Mouse (Mus musculus): ENCODE results near the gene Rfx4. TPM values are rescaled to one million over a fixed set of nuclear protein-coding genes. Genes with fewer than 3 reads are reported as not detected.

Rfx4 gene
- total RNA-seq, 1 experiment from 2014 or later: 0.63 TPM

DNA sequence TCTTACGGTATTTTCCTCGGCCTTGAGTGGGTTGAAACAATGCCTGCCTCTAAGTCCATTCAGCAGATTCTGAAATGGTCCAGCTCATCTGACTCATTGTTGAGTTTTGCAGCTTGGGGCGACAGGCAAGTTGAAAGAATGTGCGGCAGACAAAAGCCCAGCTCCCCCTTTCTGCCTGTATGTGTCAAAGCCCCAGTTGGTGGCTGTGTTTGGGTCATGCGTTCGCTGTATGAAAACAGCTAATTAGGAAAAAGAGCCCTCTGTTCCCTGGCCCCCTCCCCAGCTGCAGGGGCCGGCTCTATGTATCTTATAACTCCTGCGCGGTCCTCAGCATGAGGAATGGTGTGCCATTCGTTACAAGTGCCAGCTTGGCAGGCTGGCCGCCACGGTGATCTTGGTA is 115.4 kb downstream of the Rfx4 start:
- DNase-seq: no peak

DNA sequence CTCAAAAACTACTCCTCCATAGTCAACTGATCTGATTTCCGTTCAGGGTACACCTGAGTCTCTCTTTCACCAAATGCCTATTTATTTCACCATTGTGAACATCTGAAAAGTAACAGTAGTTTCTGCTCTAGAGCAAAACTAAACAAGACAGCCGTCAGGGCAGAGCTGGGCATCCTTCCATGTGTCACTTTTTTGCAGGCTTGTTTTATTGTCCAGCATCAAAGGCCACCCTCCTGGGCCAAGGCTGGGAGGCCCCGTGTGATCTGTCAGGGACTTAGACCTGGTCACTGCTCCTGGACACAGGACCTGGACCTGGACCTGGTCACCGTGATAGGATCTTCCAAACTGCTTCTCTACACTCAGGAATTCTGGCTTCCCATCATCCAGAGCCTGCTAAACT is 116.1 kb downstream of the Rfx4 start:
- DNase-seq: peak; percentile 58

- no peak for DNase-seq
Observed at GRCm38 (mm10) chr10:84879823-84880571, 124.1 kb downstream of the Rfx4 start.

- no peak for DNase-seq
Observed at GRCm38 (mm10) chr10:84882528-84882927, 126.7 kb downstream of the Rfx4 start.

- no peak for DNase-seq
Observed at GRCm38 (mm10) chr10:84885341-84885884, 129.6 kb downstream of the Rfx4 start.

DNA sequence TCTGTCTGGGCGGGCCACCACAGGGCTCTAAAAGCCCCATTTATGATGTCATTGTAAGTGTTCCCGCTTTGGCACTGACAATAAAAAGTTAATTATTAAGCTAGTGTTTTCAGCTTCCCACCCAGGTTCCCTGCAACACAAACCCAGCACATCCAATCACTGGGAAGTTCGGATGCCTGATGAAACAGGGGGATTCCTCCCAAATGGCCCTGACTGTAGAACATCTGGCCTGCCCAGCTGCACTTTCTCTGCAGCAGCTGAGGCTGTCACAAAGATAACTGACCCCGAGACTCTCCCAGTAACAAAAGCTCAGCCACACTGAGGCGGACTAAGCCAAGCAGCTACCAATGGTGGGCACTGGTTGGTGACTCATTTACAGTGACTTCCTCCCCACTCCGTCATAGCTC is 130.4 kb downstream of the Rfx4 start:
- DNase-seq: no peak

DNA sequence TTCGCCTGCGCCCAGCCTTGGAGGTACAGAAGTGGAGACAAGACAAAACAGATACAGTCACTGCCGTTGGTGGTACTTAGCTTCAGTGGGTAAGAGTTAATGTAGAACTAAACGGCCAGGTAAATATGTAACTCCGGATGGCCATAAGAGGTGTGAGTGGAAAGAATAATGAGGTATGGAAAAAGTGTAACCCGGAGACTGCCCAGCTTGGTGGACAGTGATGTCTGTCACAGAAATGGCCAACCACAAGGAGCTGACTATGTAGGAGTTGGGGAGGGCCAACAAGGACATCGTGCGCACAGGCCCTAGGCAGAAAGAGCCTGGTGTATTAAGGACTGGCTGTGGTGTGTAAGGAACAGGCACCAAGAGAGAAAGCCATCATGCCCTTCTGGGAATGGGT is 130.9 kb downstream of the Rfx4 start:
- no peak for DNase-seq

DNA sequence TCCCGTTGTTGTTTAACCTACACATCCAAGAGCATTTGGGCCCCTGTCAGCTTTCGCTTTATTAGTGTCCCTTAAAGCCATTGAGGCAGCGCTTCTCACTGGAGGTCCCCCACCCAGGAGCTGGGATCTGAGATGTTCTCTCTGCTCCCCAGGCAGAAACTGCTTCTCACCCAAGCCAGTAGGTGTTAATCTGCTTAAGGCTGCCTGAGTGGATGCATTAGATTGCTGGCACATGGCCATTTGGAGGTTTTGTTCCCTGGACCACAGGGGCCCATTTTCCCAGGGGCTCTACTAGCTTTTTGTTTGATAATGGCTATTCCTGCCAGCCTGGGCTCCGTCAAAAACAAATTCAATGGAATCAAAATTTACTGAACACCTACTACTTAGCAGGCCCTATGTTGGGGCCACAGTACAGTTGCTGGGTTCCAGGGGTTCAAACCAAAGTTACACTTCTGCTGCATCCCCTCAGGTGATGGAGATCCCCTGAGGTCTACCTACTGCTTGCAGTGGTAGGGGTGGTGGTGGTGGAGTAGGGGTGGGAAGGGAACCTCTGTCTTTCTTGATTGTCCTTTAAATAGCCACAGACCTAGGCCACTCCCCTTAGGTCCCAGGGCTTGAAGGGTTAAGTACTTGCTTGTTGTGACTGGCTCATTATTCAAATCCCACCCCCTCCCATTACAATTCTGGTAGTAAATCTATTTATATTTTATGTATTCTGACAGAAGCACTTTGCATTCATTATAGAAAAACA is 133.4 kb downstream of the Rfx4 start:
- no peak for DNase-seq

GRCm38 (mm10) chr10:84895810-84896358 is 140.0 kb downstream of the Rfx4 start:
- DNase-seq: no peak

GRCm38 (mm10) chr10:84896941-84897930 is 141.4 kb downstream of the Rfx4 start:
- no peak for DNase-seq

DNA sequence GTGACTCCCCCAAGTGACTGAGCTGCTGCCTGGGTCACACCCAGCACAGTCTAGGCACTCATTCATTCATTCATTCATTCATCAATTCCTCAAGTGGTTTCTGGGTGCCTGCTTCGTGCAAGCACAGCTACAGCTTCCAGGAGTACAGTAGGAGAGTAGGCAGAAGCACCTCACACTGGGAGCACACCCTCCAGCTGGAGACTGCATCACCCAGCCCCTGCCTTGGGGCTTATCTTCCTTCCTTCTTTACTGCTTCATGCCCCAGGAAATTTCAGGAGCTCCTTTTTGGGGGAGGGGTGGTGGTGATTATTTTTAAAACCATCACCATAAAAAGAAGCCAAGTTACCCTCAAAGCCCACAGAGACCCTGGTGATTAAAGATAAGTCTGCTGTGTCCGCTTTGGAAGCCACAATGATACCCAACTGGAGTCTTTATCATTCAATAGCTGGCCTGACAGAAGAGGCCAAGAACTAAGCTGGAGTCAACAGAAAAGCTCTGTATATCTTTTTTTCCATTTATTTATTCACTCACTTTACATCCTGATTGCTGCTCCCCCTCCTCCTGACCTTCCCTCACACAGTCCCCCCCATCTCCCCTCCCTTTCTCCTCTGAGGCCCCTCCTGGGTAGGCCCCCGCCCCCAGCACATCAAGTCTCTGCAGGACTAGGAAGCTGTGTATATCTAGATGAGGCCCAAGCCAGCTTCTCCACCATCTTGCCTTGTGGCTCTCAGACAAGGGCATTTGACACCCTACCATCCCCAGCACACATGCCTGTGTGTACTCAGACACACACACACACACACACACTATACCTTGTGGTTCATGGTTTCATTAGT is 142.5 kb downstream of the Rfx4 start:
- no peak for DNase-seq

DNA sequence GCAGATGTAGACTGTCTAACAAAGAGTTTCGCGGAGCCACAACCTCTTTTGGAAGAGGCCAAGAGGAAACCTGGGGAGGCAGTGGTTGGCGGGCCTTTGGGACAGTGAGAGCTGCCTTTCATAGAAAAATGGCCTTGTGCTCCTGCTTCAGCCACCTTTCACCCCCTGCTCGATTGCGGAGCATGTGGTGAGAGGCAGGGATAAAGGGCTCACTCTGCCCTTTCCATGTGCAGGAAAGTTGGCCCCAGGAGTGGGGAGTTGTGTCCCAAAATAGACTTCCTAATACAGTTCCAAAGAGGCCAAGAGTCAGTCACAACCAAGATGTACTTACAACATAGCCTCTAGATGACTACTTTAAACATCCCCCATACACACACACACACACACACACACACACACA is 145.8 kb downstream of the Rfx4 start:
- DNase-seq: peak; percentile 52

GRCm38 (mm10) chr10:84902213-84902612 is 146.4 kb downstream of the Rfx4 start:
- DNase-seq: no peak

- DNase-seq: peak; percentile 63
Observed at GRCm38 (mm10) chr10:84903307-84903706, 147.4 kb downstream of the Rfx4 start.

DNA sequence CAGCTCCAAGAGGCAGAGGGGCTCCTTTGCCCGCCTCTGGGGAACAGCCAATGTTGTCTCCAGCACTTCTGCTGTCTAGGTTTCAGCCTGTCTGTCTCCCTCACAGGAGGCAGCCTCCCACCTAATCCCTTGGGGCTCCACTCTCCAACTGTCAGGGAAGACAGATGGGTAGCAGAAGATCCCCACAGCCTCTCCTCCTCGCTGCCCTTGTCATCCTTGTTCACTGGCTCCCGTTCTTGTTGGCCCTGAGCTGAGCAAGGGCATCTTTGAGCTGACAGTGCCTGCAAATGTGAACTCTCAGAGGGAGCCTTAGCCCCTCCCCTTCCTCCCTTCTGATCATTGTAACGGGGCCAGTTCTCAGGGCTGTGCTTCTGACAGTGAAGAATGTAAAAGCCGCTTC is 147.9 kb downstream of the Rfx4 start:
- peak; percentile 66 for DNase-seq

DNA sequence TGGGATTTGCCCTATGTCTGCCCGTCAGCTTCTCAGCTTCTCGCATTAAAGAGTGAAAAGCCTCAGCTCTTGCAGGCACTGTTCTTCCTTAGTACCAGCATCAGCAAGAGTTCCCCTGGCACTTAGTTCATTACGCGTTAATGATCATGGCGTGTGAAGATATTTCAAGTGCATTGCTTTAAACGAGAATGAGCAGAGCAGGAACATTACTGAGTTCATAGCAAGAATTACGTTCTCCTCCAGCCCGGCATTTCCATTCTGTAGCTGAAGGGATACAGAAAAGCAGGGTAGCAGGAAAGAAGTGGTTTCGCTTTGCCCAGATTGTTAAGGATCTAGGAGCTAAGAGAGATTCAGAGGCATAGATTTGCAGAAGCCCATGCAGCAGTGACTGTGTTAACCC is 151.0 kb downstream of the Rfx4 start:
- DNase-seq: no peak

GRCm38 (mm10) chr10:84908006-84908405 is 152.1 kb downstream of the Rfx4 start:
- no peak for DNase-seq

GRCm38 (mm10) chr10:84908471-84908870 is 152.6 kb downstream of the Rfx4 start:
- DNase-seq: peak; percentile 28

DNA sequence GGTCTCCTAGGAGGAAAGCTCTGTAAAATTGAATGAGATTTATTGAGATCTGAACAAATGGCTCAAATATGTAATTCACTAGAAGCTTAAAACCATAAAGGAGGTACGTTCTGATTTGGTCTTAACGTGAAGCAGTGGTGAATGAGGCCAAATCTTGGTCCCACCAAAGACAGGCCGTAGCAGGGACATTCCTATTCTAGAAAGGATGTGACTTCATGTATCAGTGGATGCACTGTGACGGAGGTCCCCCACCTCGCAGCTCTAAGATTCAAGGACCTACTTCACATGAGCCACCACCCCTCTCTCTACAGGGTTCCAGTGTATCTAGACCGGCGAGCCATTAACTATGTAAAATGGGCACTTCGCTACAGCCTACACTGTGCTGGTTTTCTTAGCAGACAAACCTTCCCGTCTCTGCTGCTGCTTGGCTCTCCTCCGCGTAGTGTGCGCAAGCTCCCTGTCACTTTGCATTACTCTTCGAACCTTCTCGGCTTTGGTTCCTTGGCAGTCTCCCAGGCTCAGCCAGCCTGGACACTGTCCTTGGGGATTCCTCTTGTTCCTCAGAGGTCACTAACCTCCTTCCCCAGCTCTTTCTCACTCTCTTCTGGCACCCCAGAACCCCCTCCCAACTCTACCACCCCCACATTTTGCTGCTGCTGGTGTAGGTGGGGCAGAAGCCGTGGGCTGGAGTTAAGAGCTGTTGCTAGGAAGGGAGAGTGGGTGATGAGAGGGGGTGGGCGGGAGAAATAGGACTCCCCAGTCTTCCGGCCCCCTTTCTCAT is 153.3 kb downstream of the Rfx4 start:
- DNase-seq: peak; percentile 73

- no peak for DNase-seq
Observed at GRCm38 (mm10) chr10:84910194-84910593, 154.3 kb downstream of the Rfx4 start.
